Mouse (Mus musculus): ENCODE results near the gene Akap12.

The Akap12 gene

DNA sequence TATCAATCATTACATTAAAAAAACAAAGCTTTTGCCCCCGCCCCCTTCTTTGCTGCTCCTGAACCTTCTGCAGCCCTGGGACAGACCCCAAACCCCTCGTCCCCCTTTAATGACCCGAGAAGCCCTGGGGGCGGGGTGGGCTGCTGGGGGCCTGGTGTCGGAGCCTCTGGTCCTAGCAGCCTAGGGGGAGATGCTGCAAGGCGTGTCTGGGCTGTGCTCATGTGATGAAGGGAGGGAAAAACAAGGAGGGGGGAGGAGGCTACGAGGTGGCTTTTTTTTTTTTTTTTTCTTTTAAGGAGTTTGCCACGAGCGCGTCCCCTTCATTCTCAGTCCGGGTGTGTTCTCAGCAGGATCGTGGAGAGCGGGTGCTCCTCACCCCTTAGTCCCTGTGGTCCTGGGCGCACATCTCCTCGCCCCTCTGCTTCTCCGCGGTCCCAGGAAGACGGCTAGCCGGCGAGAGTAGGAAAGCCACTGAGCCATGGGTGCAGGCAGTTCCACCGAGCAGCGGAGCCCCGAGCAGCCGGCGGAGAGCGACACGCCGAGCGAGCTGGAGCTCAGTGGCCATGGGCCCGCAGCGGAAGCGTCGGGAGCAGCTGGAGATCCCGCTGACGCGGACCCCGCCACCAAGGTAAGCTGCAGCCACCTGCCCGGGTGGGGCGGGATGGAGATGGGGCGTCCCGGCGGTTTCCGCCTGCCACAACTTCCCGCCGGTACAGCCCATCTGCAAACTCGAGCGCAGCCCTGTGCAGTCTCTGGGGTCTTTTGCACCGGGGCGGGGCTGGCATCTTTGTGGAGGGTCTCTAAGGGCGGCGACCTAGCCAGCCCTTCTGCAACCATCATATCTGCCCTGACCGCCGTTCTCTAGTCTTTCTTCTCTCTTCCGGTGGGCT lies at the start of gene Akap12:
Gene Akap12 (plus strand): TSS at position 340 of the 890 bp plus-strand sequence.
- peak; percentile 23 for DNase-seq

DNA sequence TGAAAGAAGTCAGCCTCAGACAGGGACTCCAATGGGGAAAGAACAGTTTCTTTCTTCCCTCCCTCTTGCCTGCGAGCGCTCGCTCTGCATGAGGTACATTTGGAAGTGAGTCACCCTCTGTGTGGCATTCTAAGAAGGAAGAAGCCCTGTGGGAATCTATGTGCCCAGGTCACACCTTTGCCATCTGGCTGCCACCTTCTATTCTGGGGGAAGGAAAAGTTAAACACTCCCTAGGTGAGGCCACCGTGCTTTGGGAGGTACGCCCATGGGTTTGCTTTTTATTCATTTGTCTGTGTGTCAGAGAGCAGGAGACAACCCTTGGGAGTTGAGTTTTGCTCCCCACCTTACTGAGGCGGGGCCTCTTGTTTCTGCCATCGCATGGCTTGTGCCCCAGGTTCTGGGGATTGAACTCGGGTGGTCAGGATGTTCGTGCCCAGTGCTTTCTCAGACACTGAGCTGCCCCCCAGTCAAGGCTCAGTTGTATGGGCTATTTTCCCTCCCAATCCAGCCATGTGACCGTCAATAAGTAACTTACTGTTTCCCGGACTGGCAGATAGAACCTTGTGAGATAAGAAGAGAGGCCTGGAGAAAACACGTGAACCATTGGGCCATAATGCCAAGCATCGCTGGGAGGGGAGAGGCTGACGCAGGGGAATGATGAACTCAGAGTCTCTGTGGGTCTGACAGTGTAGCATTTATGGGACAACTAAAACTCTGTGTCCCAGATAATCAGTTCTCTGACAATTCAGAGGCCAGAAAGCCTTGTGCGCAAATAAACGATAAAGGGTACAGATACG lies 35.4 kb upstream of the Akap12 start:
- no peak for DNase-seq

DNA sequence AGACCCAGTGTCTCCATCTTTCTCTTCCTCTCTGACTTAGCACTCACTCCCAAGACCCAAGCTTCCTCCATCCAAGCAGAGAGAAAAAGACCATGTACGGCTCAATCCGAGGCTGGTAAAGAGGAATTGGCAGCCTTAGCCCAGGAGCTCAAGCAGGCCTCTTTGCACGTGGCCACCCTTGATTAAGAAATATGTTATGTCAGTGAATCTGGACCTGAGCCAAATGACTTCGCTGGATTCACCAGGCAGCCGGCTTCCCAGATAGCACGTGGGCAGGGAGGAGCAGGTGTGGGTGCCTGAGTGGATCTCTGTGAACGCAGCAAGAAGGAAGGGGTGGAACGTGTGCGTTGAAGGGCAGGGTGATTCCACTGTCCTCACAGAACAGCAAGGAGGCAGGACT lies 33.1 kb upstream of the Akap12 start:
- DNase-seq, result peak; percentile 7

DNA sequence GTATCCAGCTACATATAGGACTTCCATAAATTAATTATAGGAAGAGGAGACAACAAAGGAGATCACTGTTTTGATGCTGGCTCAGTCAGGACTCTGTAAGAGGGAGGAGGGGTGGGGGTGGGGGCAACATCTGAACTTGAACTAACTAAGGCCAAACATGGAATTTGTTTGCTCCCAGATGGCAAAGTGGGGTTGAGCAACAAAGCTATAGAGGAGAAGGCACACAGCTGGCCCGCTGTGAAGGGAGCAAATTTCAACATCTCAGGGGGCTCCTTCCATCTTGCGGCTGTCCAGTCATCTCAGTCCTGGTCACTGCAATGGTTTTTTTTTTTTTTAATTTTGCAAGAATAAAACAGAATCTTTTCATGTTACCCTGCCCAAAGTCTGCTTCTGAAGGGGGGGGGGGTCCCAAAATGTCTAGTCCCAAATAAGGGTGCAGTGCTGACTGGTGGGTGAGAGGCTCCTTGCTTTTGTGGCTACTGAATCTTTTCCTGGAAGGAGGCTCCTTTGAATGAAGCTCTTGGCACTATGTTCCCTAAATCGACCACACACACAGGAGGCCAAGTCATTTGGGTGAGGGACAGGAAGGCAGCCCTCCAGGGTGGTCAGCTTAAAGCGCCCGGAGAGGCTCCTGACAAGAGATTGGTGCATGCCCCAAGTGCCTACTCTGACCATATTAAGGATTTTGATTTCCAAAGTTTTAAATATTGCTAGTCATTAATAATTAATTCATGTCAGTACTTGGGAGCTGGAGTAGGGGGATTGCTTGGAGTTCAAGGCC lies 26.2 kb upstream of the Akap12 start:
- DNase-seq, result no peak

DNA sequence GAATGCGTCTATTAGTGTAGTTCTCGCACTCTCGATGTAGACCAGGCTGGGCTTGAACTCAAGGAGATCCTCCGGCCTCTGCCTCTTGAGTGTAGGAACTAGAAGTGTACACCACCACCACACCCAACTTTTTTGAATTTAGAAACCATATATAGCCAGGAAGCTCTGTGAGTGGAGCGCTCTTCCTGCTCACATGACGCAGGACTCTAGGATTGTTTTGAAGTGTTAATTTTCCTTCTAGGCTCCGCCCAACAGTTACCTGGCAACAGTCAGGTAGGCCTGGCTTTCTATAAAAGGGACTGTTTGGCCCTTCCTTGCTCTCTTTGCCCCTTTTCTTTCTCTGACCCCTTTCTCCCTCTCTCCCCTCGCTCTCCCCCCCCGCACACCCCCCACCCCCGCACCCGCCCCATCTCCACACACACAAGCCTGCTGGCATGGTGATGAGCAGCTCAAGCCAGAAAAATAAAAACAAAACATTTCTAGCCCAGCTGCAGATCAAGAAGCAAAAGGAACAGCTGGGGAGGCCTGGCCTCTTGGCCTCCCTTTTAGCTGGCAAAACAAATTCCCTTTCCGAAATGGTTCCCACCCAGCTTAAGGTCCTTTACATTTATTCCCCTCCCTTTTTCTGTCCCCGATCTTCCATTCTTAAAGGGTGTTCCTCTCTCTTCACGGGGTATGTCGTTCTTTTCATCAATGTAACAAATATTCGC lies 22.4 kb upstream of the Akap12 start:
- DNase-seq, result no peak

DNA sequence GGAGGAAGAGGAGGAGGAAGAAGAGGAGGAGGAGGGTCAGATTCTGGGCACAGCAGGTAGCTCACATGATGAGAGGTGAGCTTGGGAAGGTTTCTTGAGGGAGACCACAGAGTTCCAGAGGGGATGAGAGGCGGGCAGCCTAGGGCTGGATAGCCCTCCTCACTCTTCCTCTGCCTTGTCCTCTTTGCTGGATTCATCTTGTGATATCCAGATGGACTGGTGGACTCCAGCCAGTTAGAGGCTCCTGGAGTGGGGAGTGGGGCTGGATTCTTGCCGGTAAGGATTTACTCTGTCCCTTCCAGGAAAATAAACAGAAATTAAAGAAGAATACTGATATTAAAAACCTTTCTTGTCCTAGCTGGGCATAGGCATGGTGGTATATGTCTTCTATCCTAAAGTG lies 20.4 kb upstream of the Akap12 start:
- DNase-seq, result no peak

DNA sequence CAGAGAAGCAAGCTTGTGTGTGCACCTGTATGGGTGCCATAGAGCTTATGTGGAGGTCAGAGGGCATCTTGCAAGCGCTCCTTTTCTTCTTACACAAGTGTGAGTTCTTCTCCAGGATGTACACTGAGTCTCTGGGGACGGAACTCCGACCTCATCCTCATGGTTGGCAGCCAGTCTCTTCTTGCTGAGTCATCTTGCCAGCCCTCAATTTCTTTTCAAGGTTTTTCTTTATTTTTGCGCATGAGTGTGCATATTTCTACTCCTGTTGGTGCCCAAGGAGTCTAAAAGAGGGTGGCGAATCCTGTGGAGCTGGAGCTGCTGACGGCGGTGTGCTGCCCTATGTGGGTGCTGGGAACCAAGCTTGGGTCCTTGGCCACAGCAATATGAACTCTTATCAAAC lies 19.8 kb upstream of the Akap12 start:
- no peak for DNase-seq

DNA sequence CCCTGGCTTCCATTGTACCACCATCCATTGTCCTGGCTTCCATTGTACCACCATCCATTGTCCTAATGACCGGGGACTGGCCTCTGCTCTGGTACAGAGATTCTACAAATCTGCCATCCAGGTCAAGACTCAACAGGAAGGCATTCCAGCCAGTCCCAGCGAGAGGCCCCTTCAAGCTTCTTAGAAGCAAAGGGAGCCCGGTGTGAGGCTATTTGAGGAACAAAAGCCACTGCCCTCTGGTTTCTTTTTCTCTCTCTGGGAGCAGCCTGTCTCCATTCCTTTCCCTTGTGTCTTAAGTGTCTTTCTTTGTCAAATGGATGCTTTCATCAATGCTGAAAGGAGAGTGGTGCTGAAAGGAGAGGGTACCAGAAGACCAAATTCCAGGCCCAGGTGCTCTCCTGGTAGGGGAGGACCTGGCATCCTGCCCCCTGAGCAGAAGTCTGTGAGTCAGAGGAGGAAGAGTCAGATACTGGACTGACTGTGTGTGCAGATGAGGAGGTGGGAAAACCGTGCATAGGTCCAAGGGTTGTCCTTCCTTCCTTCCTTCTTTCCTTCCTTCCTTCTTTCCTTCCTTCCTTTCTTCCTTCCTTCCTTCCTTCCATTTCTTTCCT lies 16.8 kb upstream of the Akap12 start:
- no peak for DNase-seq

DNA sequence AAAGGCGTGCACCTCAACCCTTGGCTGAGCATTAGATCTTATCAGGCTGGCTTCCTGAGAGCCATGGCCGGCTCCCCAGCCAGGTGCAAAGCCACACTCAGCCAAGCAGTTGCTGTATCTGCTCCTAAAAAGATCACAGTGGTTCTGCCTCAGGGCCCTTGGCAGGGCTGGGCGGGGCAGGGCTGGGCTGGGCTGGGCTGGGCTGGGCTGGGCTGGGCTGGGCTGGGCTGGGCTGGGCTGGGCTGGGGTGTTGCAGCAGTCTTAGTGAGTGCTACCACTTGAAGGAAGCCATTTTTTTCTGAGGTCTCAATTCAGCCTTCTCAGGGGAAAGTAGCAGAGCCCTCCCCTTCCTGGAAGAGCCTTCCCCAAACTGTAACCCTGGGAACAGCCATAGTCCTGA lies 15.5 kb upstream of the Akap12 start:
- DNase-seq, result peak; percentile 29

DNA sequence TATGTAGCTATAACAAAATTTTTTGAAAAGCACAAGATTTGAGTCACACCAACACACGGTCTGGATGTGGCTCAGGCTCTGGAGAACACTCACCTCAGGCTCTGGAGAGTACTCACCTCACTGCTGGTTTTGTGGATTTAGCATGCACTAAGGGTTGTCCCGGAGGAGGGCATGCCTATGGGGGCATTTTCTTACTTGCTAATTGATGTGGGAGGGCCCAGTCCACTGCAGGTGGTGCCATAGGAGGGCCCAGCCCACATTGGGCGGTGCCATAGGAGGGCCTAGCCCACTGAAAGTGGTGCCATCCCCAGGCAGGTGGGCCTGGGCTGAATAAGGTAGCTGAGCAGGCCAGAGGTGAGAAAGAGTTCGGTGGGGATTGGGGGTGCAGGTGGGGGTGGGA lies 12.6 kb upstream of the Akap12 start:
- no peak for DNase-seq

DNA sequence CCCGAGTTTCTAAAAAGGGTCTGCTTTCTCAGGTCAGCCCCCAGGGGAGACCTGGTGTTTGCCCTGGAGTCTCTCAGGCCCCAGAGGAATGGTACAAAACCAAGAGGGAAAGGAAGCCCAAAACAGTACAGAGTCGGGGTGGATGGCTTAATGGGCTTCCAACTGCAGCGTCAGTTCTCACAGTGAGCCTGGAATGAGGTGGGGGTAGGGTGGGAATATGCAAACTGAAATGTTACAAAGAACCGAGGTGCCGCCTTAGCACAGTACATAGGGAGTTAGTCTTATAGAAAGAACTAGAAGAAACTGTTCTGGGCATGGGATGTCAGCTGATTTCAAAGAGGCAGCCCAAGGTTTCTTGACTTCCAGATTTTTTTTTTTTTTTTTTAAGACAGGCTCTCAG lies 11.7 kb upstream of the Akap12 start:
- DNase-seq, result no peak

DNA sequence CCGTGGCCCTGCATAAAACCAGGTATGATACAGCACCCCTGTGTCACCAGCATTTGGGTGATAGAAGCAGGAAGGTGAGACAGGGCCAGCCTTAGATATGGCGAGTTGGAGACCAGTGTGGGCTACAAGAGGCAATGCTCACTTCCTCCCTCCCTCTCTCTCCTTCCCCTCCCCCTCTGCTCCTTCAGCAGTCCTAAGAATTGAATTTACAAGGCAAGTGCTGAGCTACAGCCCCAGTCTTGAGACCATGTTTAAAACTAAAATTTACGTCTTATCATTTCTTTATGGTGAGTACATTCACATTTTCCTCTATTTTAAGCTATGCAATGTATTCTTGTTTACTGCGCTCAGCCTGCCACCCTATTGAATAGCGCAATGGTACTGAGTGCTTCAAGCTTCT lies 5.3 kb upstream of the Akap12 start:
- DNase-seq, result no peak

DNA sequence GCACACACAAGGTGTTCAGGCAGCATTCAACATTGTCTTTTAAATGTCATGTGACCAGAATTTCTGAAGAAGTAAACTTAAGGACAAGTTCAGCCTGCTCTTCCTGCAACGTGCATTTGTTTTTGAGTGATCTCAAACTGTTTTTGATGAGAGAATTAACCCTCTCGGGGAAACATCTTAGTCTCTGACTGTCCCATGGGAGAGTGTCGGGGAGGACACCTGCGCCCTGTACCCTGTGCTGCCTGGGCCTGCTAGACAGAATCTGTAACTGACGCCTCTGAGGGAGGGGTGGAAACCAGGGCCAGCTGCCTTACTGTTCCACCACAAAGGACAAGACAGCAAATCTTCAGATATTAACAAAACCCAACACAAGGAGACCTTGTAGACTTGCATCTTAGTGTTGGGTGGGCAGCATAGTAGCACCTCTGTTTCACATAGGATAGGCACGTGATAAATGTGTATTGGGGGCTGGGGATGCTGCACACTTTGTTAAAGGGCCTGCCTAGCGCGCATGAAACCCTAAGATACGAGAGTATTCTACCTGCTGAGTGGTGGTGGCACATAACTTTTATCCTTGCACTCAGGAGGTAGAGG lies 4.7 kb upstream of the Akap12 start:
- no peak for DNase-seq

DNA sequence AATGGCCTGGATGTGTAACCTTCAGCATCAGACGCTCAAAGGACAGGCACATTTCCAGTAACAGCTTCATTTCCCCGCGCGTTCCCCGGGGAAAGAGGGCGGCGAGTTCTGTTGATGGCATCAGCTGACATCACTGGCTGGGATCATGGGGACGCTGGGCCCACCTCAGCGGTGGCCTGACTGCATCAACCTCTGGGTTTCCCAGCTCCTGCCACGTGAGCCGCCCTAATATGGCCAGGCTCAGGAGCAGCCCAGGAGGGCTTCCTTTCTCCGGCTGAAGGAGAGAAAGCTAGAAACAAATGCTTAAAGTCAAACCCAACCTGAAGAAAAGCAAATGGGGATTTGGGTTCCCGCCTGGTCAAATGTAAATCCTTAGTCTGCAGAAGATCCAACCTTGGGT lies 539 bp upstream of the Akap12 start:
- DNase-seq, result no peak

DNA sequence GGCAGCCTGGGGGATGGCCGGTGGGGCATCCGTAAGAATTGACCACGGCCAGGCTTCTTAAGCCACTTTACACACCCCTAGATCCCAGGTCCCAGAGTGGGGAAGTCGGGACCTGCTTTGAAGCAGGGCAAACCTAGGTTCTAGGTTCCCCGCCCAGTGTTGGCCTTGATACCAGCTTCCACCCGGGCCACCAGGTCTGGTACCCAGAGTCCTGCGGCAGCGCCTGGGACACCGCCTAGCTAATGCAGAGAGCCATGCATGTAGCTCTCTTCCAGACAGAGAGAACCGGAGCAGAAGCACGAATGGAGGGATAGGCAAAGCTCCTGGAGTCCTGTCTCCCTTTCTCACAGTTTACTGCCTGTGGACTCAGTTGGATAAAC lies 741 bp downstream of the Akap12 start:
- no peak for DNase-seq

DNA sequence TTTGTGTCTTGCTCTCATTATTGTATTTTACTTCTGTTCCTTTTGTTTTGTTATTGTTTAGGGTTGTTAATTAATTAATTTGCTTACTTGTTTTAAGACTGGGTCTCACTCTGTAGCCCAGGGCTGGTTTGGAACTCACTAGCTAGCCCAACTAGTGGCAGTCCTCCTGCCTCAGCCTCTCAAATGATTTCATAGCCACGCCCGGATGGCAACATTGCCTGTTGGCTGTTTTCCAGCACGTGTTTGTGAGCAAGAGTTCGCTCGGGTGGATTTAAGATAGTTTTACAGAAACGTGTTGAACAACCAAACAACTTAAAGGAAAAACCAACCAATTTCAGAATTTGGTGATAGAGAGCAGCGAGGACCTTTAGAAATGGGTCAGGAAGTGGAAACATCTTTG lies 1.3 kb downstream of the Akap12 start:
- no peak for DNase-seq

DNA sequence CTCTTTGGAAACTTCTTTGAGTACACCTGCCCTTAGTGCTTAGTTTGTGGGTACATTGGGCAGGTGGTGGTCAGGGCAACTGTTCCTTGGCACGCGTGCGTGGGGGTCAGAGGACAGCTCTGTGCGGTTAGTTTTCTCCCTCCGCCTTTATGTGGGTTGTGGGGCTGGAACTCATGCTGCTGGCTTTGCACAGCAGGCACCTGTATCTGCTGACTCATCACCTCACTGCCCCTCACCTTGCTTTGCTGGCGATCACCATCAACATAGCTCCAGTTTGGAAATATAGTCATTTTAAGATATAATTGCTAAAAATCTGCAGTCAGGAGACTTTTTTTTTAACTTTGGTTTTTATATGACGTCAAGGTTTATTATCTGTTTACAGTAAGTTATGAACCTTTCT lies 2.0 kb downstream of the Akap12 start:
- no peak for DNase-seq

DNA sequence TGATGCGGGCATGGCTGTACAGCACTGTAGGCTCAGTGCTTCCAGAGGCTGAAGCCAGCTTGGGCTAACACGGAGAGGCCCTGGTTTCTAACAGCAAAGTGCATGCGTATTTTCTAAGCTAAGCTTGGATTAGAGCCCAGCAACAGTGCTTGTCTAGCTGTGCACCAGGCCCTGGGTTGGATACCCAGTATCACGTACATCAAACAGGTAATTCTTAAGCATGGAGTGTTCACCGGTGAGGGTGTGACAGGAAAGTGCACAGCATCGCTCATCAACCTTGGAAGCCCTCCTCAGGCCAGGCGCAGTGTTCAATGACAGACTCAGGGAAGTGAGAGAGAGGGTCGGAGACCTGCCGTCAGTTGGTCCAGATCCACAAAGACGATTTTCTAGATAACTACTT lies 9.4 kb downstream of the Akap12 start:
- no peak for DNase-seq

DNA sequence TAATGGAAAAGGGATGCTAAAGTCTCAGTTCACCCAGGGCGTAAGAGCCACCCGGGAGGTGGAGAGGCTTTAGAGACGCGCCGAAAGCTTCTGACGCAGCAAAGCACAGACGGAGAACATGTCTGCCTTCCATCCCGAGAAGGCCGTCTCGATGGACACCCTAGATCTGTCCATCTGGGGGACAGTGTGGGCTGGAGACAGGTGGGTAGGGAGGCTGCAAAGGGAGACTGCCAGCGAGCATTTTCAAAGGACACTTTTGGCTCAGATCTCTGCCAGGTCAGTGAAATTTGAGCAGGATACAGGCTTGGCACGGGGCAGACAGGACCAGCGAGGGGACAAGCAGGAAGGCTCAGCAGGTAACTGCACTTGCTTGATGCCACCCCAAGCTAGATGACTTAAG lies 9.9 kb downstream of the Akap12 start:
- no peak for DNase-seq

DNA sequence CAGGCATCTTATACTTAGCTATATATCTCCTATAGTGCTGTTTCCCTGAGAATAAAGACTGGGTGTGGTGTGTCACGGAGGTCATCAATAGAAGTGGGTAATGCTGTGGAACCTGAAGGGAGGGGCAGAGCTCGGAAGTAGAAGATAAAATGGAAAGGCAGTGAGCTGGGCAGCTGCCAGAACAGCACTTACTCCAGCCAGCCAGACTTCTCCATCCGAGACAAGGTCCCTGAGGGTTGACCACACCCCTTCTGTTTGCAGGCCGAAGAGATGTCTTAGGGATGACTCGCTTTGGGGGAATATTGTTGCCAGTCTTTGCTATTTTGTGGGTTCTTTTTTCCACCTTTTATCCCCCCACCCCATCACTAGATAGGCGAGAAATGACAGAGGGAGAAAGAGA lies 11.9 kb downstream of the Akap12 start:
- no peak for DNase-seq

DNA sequence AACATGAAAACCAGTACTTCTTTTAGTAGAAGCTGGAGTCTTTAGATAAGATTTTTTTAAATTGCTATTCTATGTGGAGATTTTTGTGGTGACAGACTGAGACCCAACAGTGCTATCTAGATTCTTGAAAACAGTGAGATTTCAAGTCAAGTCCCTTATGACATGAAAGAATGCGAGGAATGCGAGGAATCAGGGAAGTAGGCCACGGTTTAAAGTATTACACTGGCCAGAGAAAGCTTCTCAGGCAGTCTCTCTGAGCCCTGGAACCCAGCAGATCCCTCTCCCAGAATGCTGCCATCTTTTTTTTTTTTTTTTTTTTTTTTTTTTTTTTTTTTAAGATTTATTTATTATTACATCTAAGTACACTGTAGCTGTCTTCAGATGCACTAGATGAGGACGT lies 16.2 kb downstream of the Akap12 start:
- no peak for DNase-seq

DNA sequence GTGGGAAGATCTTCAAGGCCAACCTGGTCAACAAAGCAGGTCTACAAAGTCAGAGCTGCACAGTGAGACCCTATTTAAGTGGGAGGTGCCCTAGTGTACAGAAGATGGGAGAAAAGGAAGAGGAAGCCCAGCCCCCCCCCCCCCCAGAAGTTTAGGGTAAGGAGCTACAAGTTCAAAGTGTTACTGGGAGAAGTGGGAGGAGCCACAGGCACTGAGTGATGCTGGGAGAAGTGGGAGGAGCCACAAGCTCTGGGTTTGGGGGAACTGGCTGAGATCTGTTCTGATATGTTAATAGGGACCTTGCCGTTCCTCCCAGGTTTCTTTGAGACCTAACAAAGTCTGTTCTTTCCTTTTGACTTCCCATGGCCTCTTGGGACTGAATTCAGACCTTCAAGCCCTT lies 18.6 kb downstream of the Akap12 start:
- no peak for DNase-seq

All from liver (tissue).